13 mouse cellular contexts compared by ENCODE assay signal in the genomic region with DNA sequence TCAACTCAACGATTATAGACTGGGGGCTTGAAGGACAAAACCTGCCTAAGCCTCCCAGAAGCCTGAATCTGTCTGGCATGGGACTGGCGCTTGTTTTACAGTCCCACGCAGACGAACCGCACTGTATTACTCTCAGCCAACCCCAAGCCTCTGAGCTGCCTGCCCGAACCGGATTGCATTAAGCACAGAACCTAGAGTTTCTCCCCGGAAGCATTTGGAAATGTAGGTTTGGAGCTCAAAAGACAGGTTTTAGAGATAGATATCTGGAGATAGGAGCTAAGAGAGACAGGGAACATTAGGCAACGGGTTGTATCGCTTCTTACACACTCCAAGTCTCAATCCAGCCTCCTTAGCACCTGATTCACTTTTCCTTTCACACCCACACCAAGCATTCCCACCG.
"Had no signal": no experiment of that assay in that cellular context is flagged by ENCODE, and none has a peak within 500 bp of the region (broad histone marks: within the 10 kb centered on the region; RNA-seq: fewer than 3 reads in every experiment).

No protein-coding gene starts in this region.

- H3K27me3 ChIP-seq: neural tube, embryonic 12.5 days; stomach, embryonic 15.5 days had no signal

- H3K9me3 ChIP-seq: midbrain, embryonic 10.5 days; midbrain, embryonic 12.5 days; neural tube, embryonic 12.5 days; stomach, embryonic 15.5 days had no signal

- H3K4me3 ChIP-seq: midbrain, embryonic 10.5 days; midbrain, embryonic 12.5 days; neural tube, embryonic 12.5 days; stomach, embryonic 15.5 days had no signal

- H3K36me3 ChIP-seq: midbrain, embryonic 10.5 days; midbrain, embryonic 12.5 days; neural tube, embryonic 12.5 days; stomach, embryonic 15.5 days had no signal

- H3K27ac ChIP-seq: midbrain, embryonic 10.5 days; midbrain, embryonic 12.5 days; neural tube, embryonic 12.5 days; stomach, embryonic 15.5 days had no signal

- ATAC-seq: midbrain, embryonic 16.5 days had no signal

- H3K4me2 ChIP-seq: lung, embryonic 14.5 days; midbrain, embryonic 12.5 days; neural tube, embryonic 12.5 days; stomach, embryonic 15.5 days had no signal

- H3K9ac ChIP-seq: lung, embryonic 14.5 days; midbrain, embryonic 12.5 days; neural tube, embryonic 12.5 days; stomach, embryonic 15.5 days had no signal

- H3K4me1 ChIP-seq: stomach, embryonic 15.5 days had no signal

- DNase-seq: lung, adult 18-20 months; lung, embryonic 14.5 days; lung, postnatal 10 days; lung, postnatal 4 days; midbrain, embryonic 14.5 days; right cerebral cortex, postnatal 14 days; thymus, adult 2 months; thymus, postnatal 25 days had no signal
